In the genomic region with DNA sequence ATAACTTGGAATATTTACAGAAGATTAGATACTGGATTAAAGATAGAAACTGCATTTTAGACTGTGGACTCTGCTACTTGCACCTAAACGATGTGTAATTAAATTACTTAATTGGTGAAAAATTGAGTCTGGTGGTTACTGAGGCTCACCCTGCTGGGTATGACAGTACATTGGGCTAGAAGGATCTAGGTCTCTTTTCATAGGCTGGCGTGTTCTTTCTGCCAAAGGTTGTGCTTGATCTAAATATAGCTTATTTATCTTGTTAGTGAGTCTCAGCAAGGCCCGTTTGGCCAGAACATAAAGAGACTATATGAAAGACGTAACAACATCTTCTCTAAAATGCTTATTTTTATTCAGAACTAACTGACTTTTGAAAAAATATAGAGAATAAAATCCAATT, we compare ENCODE assay signal across 11 mouse cellular contexts.
"Had no signal": no experiment of that assay in that cellular context is flagged by ENCODE, and none has a peak within 500 bp of the region (broad histone marks: within the 10 kb centered on the region; RNA-seq: fewer than 3 reads in every experiment).

No protein-coding gene starts in this region.

- ATAC-seq: lung, postnatal 0 days; midbrain, embryonic 13.5 days had no signal

- H3K36me3 ChIP-seq: limb, embryonic 12.5 days; midbrain, embryonic 13.5 days had no signal

- DNase-seq: kidney, postnatal 4 days; liver; lung, adult 2 months; lung, postnatal 36 days; right cerebral cortex, postnatal 14 days; thymus, postnatal 36 days had no signal

- H3K4me3 ChIP-seq: layer of hippocampus, adult 2 months; limb, embryonic 12.5 days; midbrain, embryonic 13.5 days had no signal

- H3K9me3 ChIP-seq: limb, embryonic 12.5 days; midbrain, embryonic 13.5 days had no signal

- H3K4me2 ChIP-seq: limb, embryonic 12.5 days; midbrain, embryonic 13.5 days had no signal

- H3K4me1 ChIP-seq: limb, embryonic 12.5 days; midbrain, embryonic 13.5 days had no signal

- H3K27me3 ChIP-seq: limb, embryonic 12.5 days; midbrain, embryonic 13.5 days had no signal

- H3K9ac ChIP-seq: limb, embryonic 12.5 days; liver, embryonic 14.5 days; midbrain, embryonic 13.5 days had no signal

- H3K27ac ChIP-seq: layer of hippocampus, adult 2 months; limb, embryonic 12.5 days; liver, embryonic 14.5 days; midbrain, embryonic 13.5 days had no signal
